Mouse (Mus musculus) G1E (cell line): ENCODE results near the gene Gdf1. TPM values are rescaled to one million over a fixed set of nuclear protein-coding genes. Genes with fewer than 3 reads are reported as not detected.

Experiments
- ATAC-seq: 2 replicates; pipeline ENCODE4 v1.8.0; 2016; ENCODE audit warnings: mild to moderate bottlenecking; ENCODE audit not compliant: insufficient number of reproducible peaks, poor library complexity, low FRiP score, severe bottlenecking; ENCODE audit errors: extremely low read depth
- DNase-seq: peaks from one replicate; pipeline ENCODE4 v3.0.0; 2012; ENCODE audit warnings: low spot score
- H3K27me3 ChIP-seq: 2 replicates; pipeline ENCODE4 v1.6.1; 2012; ENCODE audit warnings: mild to moderate bottlenecking, low read length, inconsistent platforms; ENCODE audit not compliant: insufficient read depth
- H3K36me3 ChIP-seq: replicated peaks from 2 replicates; pipeline ENCODE3; 2012; ENCODE audit warnings: mild to moderate bottlenecking, inconsistent platforms
- H3K4me1 ChIP-seq: 2 replicates; pipeline ENCODE4 v1.6.1; 2012; ENCODE audit warnings: low read depth, low read length, inconsistent platforms, mixed read lengths; ENCODE audit not compliant: insufficient read depth
- H3K4me3 ChIP-seq: 2 replicates; pipeline ENCODE4 v1.5.1; 2012; ENCODE audit warnings: low read depth, mild to moderate bottlenecking, inconsistent platforms, low read length, moderate library complexity, mixed read lengths
- H3K9me3 ChIP-seq: replicated peaks from 2 replicates; pipeline ENCODE4 v1.6.1; 2012; ENCODE audit warnings: inconsistent platforms
- CTCF ChIP-seq: IDR thresholded peaks from 2 replicates; pipeline ENCODE4 v1.5.1; 2012; ENCODE audit warnings: low read depth, low read length, inconsistent platforms, mixed read lengths
- GATA1 ChIP-seq: IDR thresholded peaks from 2 replicates; pipeline ENCODE4 v1.6.1; 2012; ENCODE audit warnings: borderline replicate concordance, low read length, inconsistent platforms, mixed read lengths
- GATA2 ChIP-seq: IDR thresholded peaks from 2 replicates; pipeline ENCODE4 v1.6.1; 2012; ENCODE audit warnings: low read depth, low read length, inconsistent platforms, borderline replicate concordance
- POLR2AphosphoS5 ChIP-seq: IDR thresholded peaks from 2 replicates; pipeline ENCODE4 v1.6.1; 2012; ENCODE audit warnings: low read depth, low read length, inconsistent platforms; ENCODE audit not compliant: insufficient replicate concordance
- TAL1 ChIP-seq: conservative IDR thresholded peaks from 2 replicates; pipeline ENCODE4 v1.6.1; 2012; ENCODE audit warnings: low read depth, low read length, inconsistent platforms, mixed read lengths
- polyA plus RNA-seq: library from polyadenylated mRNA; stranded (reverse); fragments of >175 nt; gene quantifications from 2 replicates; pipeline ENCODE4 v1.2.3, GENCODE M21; 2012
- total RNA-seq, 2 experiments: library from RNA; stranded (forward) in 1 of 2; stranded (reverse) in 1 of 2; fragments of 200-1000 nt in 1 of 2; fragments of >200 nt in 1 of 2; fragmentation: Nextera tagmentation in 1 of 2; gene quantifications; 2 replicates each; pipeline ENCODE4 v1.2.3; 2014 to 2017

Gdf1 gene
- total and polyA plus RNA-seq, 3 experiments, result not detected

GRCm38 (mm10) chr8:70347860-70348420, 18.3 kb downstream of the Gdf1 start:
- Histone ChIP-seq H3K36me3 (peaks cover 92% of the 10 kb centered on the region), H3K9me3 (no peaks in the 10 kb centered on the region), H3K27me3 (no peaks in the 10 kb centered on the region), H3K4me3 (no peak overlapping the region), H3K4me1 (peaks cover 88% of the 10 kb centered on the region)
- DNase-seq (no peak), ATAC-seq (no peak)
- no peak for TF ChIP-seq POLR2AphosphoS5
- no peak for TF ChIP-seq GATA1
- TF ChIP-seq TAL1, result no peak
- TF ChIP-seq CTCF, result no peak
- TF ChIP-seq GATA2, result no peak

- no peak for TF ChIP-seq CTCF
- no peak for TF ChIP-seq TAL1
- TF ChIP-seq GATA1, result no peak
- TF ChIP-seq GATA2, result no peak
- TF ChIP-seq POLR2AphosphoS5, result no peak
- DNase-seq (no peak), ATAC-seq (no peak)
- H3K27me3 ChIP-seq, result no peaks in the 10 kb centered on the region
- no peaks in the 10 kb centered on the region for H3K9me3 ChIP-seq
- peaks cover 59% of the 10 kb centered on the region for H3K36me3 ChIP-seq
- H3K4me1 ChIP-seq, result peaks cover 82% of the 10 kb centered on the region
- peak overlapping the region; percentile 93 for H3K4me3 ChIP-seq
These were observed 21.7 kb downstream of the Gdf1 start for GRCm38 (mm10) chr8:70351035-70351999.

GRCm38 (mm10) chr8:70352000-70352384, 22.4 kb downstream of the Gdf1 start:
- DNase-seq, result no peak
- Histone ChIP-seq H3K36me3 (peaks cover 52% of the 10 kb centered on the region), H3K4me3 (peak overlapping the region; percentile 93), H3K27me3 (no peaks in the 10 kb centered on the region), H3K9me3 (no peaks in the 10 kb centered on the region; the same call in 1 of the 2 replicates), H3K4me1 (peaks cover 83% of the 10 kb centered on the region)
- TF ChIP-seq TAL1 (no peak), CTCF (no peak), GATA2 (no peak), POLR2AphosphoS5 (no peak), GATA1 (no peak)
- ATAC-seq, result no peak

GRCm38 (mm10) chr8:70352657-70353151, 23.1 kb downstream of the Gdf1 start:
- DNase-seq (peak; percentile 53), ATAC-seq (no peak)
- Histone ChIP-seq H3K36me3 (peaks cover 45% of the 10 kb centered on the region), H3K4me1 (peaks cover 82% of the 10 kb centered on the region), H3K9me3 (no peaks in the 10 kb centered on the region; the same call in 1 of the 2 replicates), H3K27me3 (no peaks in the 10 kb centered on the region), H3K4me3 (peak overlapping the region; percentile 93)
- TF ChIP-seq GATA2 (no peak), CTCF (no peak), TAL1 (no peak), POLR2AphosphoS5 (no peak), GATA1 (no peak)

GRCm38 (mm10) chr8:70353194-70353817, 23.7 kb downstream of the Gdf1 start, which contains the start of gene Upf1:
Gene Upf1, minus strand, starts transcription at chr8:70353278.
- ATAC-seq, result peak; percentile 55
- no peak for TF ChIP-seq GATA1
- TF ChIP-seq POLR2AphosphoS5, result no peak
- TF ChIP-seq TAL1, result no peak
- TF ChIP-seq CTCF, result no peak
- no peak for TF ChIP-seq GATA2
- Histone ChIP-seq H3K9me3 (no peaks in the 10 kb centered on the region; the same call in 1 of the 2 replicates), H3K36me3 (peaks cover 39% of the 10 kb centered on the region), H3K4me1 (peaks cover 78% of the 10 kb centered on the region), H3K4me3 (peak within 1 kb of the TSS; percentile 93), H3K27me3 (no peaks in the 10 kb centered on the region)
- peak; percentile 96 for DNase-seq

- Histone ChIP-seq H3K27me3 (no peaks in the 10 kb centered on the region; the same call in 1 of the 2 replicates), H3K4me1 (peaks cover 74% of the 10 kb centered on the region), H3K9me3 (no peaks in the 10 kb centered on the region; the same call in 1 of the 2 replicates), H3K36me3 (peaks cover 32% of the 10 kb centered on the region), H3K4me3 (peak overlapping the region; percentile 93; the same call in 1 of the 2 replicates)
- TF ChIP-seq TAL1 (no peak), POLR2AphosphoS5 (no peak), GATA2 (no peak), GATA1 (no peak), CTCF (no peak)
- DNase-seq, result no peak
- ATAC-seq, result no peak
These were observed 24.4 kb downstream of the Gdf1 start for GRCm38 (mm10) chr8:70354004-70354403.
